ENCODE assay signal across 20 mouse cellular contexts in genomic region chr11:95044185-95044870, GRCm38 (mm10). TPM values are rescaled to one million over a fixed set of nuclear protein-coding genes. Genes with fewer than 3 reads are reported as not detected.
A peak's percentile ranks its signal among the peaks of the same experiment; 100 is the strongest.
DNase-seq lines count a peak whose midpoint lies in the region; ATAC-seq and TF ChIP-seq lines count a peak whose summit lies in the region.
"Had no signal": no experiment of that assay in that cellular context is flagged by ENCODE, and none has a peak within 500 bp of the region (broad histone marks: within the 10 kb centered on the region; RNA-seq: fewer than 3 reads in every experiment).

No protein-coding gene starts in this region.

- H3K4me2 ChIP-seq in kidney, embryonic 16.5 days (replicated peaks; ENCODE audit: low read depth, low read length): no peak overlapping the region
- H3K4me2 ChIP-seq: forebrain, embryonic 12.5 days; heart, embryonic 13.5 days; hindbrain, embryonic 13.5 days had no signal

- no peaks in the 10 kb centered on the region for H3K9me3 ChIP-seq in kidney, embryonic 16.5 days (ENCODE audit: low read length)
- no peaks in the 10 kb centered on the region for H3K9me3 ChIP-seq in embryonic facial prominence, embryonic 10.5 days
- H3K9me3 ChIP-seq: forebrain, embryonic 12.5 days; heart, embryonic 13.5 days; hindbrain, embryonic 13.5 days had no signal

- H3K4me3 ChIP-seq in gastrocnemius, adult 2 months: no peak overlapping the region
- H3K4me3 ChIP-seq in kidney, embryonic 16.5 days (ENCODE audit: low read length): no peak overlapping the region
- no peak overlapping the region for H3K4me3 ChIP-seq in embryonic facial prominence, embryonic 10.5 days
- H3K4me3 ChIP-seq: forebrain, embryonic 12.5 days; heart, embryonic 13.5 days; hindbrain, embryonic 13.5 days had no signal

- WGBS in kidney, embryonic 16.5 days: 48% methylated on average over 13 of the region's 13 CpGs
- 57% methylated on average over 13 of the region's 13 CpGs for WGBS in embryonic facial prominence, embryonic 10.5 days

- ATAC-seq in cerebellum, adult (ENCODE audit: insufficient number of reproducible peaks, low FRiP score, low TSS enrichment): no peak
- no peak for ATAC-seq in kidney, embryonic 16.5 days (ENCODE audit: low FRiP score, low TSS enrichment)
- ATAC-seq: activated CD4-positive, CD25-positive, alpha-beta regulatory T cell, adult 4 months; forebrain, embryonic 16.5 days; hindbrain, postnatal 0 days; Patski had no signal

- H3K4me1 ChIP-seq in kidney, embryonic 16.5 days (ENCODE audit: insufficient read depth, low read length): peaks cover 22% of the 10 kb centered on the region
- H3K4me1 ChIP-seq in embryonic facial prominence, embryonic 10.5 days: peaks cover 31% of the 10 kb centered on the region

- H3K9ac ChIP-seq in kidney, embryonic 16.5 days (replicated peaks; ENCODE audit: low read length): no peak overlapping the region
- H3K9ac ChIP-seq: forebrain, embryonic 12.5 days; heart, embryonic 13.5 days; hindbrain, embryonic 13.5 days had no signal

- TF ChIP-seq CTCF in gastrocnemius, adult 2 months (IDR thresholded peaks at IDR 0.05): no peak

- no peak overlapping the region for H3K27ac ChIP-seq in gastrocnemius, adult 2 months
- H3K27ac ChIP-seq in kidney, embryonic 16.5 days (ENCODE audit: low read length): peak overlapping the region; percentile 1; the same call in 1 of the 2 replicates
- peak overlapping the region; percentile 14; the same call in 1 of the 2 replicates for H3K27ac ChIP-seq in embryonic facial prominence, embryonic 10.5 days (replicated peaks)
- H3K27ac ChIP-seq: forebrain, embryonic 12.5 days; heart, embryonic 13.5 days; hindbrain, embryonic 13.5 days; hindbrain, postnatal 0 days had no signal

- DNase-seq in cerebellum, adult 11-12 months: peak; percentile 54
- peak; percentile 19 for DNase-seq in gastrocnemius, adult 2 months
- DNase-seq in gastrocnemius, adult 8-10 months (ENCODE audit: low spot score in 2 of 2): no peak
- no peak for DNase-seq in kidney, adult 8-10 months
- DNase-seq in embryonic facial prominence, embryonic 10.5 days (ENCODE audit: low spot score): no peak
- no peak for DNase-seq in frontal cortex, postnatal 10 days (ENCODE audit: low spot score in 2 of 2)
- DNase-seq: adrenal gland, postnatal 14 days; gastrocnemius, postnatal 36 days; heart, adult 11 months; heart, postnatal 36 days; kidney, adult 9 months had no signal

- intact Hi-C loops in gastrocnemius, adult 2 months (cut with DNase I): loop anchor here (10.0 kb wide), 1 partner anchor 180 kb away; no protein-coding TSS in a partner anchor

- no peaks in the 10 kb centered on the region for H3K27me3 ChIP-seq in kidney, embryonic 16.5 days (ENCODE audit: insufficient read depth, low read length)
- H3K27me3 ChIP-seq in embryonic facial prominence, embryonic 10.5 days (replicated peaks; ENCODE audit: low read depth, poor library complexity, severe bottlenecking): peaks cover 15% of the 10 kb centered on the region
- H3K27me3 ChIP-seq: Patski had no signal

- H3K36me3 ChIP-seq in kidney, embryonic 16.5 days (ENCODE audit: insufficient read depth, low read length): peaks cover 8% of the 10 kb centered on the region; the same call in 1 of the 2 replicates
- peaks cover 9% of the 10 kb centered on the region for H3K36me3 ChIP-seq in embryonic facial prominence, embryonic 10.5 days (replicated peaks)
- H3K36me3 ChIP-seq: forebrain, embryonic 12.5 days had no signal

RNA-seq across cellular contexts. Expression of gene Pdk2, which starts 3.2 kb away (rescaled TPM):
- total RNA-seq in gastrocnemius, adult 2 months (2021): 100 to 1,000 TPM; 471 to 485 TPM
- total RNA-seq in gastrocnemius, adult 8-10 months (2022): 100 to 1,000 TPM; 484 to 519 (median 495) TPM
- polyA plus RNA-seq in kidney, embryonic 16.5 days (2015; fragmentation: Nextera tagmentation; extraction: Ambion mirVana): 72.3 and 85.2 TPM in 2 replicates
- polyA plus RNA-seq in embryonic facial prominence, embryonic 10.5 days (2016; fragmentation: Nextera tagmentation; extraction: Ambion mirVana): 12.9 and 16.0 TPM in 2 replicates

RNA-seq across cellular contexts. Expression of gene Itga3, which starts 32.3 kb away (rescaled TPM):
- 1 to 10 TPM; 4.3 to 5.2 TPM for total RNA-seq in gastrocnemius, adult 2 months (2021)
- 1 to 10 TPM; 3.6 to 5.3 (median 4.1) TPM for total RNA-seq in gastrocnemius, adult 8-10 months (2022)
- polyA plus RNA-seq in kidney, embryonic 16.5 days (2015; fragmentation: Nextera tagmentation; extraction: Ambion mirVana): 25.5 and 25.8 TPM in 2 replicates
- polyA plus RNA-seq in embryonic facial prominence, embryonic 10.5 days (2016; fragmentation: Nextera tagmentation; extraction: Ambion mirVana): 11.5 and 12.2 TPM in 2 replicates

RNA-seq across cellular contexts. Expression of gene Samd14, which starts 34.6 kb away (rescaled TPM):
- total RNA-seq in gastrocnemius, adult 2 months (2021): under 1 TPM; 0.28 to 0.42 TPM
- total RNA-seq in gastrocnemius, adult 8-10 months (2022): under 1 TPM; 0.24 to 0.62 (median 0.45) TPM
- 19.2 and 21.2 TPM in 2 replicates for polyA plus RNA-seq in kidney, embryonic 16.5 days (2015; fragmentation: Nextera tagmentation; extraction: Ambion mirVana)
- polyA plus RNA-seq in embryonic facial prominence, embryonic 10.5 days (2016; fragmentation: Nextera tagmentation; extraction: Ambion mirVana): 35.5 and 42.5 TPM in 2 replicates

RNA-seq across cellular contexts. Expression of gene Ppp1r9b, which starts 53.5 kb away (rescaled TPM):
- total RNA-seq in gastrocnemius, adult 2 months (2021): 10 to 100 TPM; 18.3 to 25.7 TPM
- total RNA-seq in gastrocnemius, adult 8-10 months (2022): 10 to 100 TPM; 15.8 to 23.9 (median 19.4) TPM
- 9.9 and 10.7 TPM in 2 replicates for polyA plus RNA-seq in kidney, embryonic 16.5 days (2015; fragmentation: Nextera tagmentation; extraction: Ambion mirVana)
- 8.3 and 9.4 TPM in 2 replicates for polyA plus RNA-seq in embryonic facial prominence, embryonic 10.5 days (2016; fragmentation: Nextera tagmentation; extraction: Ambion mirVana)

Comparison
In these comparisons a context has a peak if more than half of its experiments do, and no peak if none do; other contexts are left out.
1. DNase-seq: peak in cerebellum, adult 11-12 months (single experiment) and gastrocnemius, adult 2 months (single experiment); none in gastrocnemius, adult 8-10 months (0 of 2), kidney, adult 8-10 months (0 of 2), embryonic facial prominence, embryonic 10.5 days (single experiment) and frontal cortex, postnatal 10 days (0 of 2).